Mouse (Mus musculus): Measurements from ENCODE around the gene March10. TPM values are rescaled to one million over a fixed set of nuclear protein-coding genes. Genes with fewer than 3 reads are reported as not detected.

Gene March10
- total and polyA plus RNA-seq, 3 experiments, result 0.05 TPM; not detected in 2

GRCm38 (mm10) chr11:105364386-105365065 is 92.0 kb downstream of the March10 start:
- no peak for ATAC-seq (ENCODE audit: extremely low read depth, insufficient number of reproducible peaks, low FRiP score, poor library complexity, severe bottlenecking)
- no peak for TF ChIP-seq GATA1 (IDR thresholded peaks at IDR 0.05; ENCODE audit: borderline replicate concordance, low read length)
- TF ChIP-seq TAL1 (conservative IDR thresholded peaks at IDR 0.05; ENCODE audit: low read depth, low read length), result no peak
- no peak for TF ChIP-seq POLR2AphosphoS5 (IDR thresholded peaks at IDR 0.05; ENCODE audit: insufficient replicate concordance, low read depth, low read length)
- no peak for TF ChIP-seq GATA2 (IDR thresholded peaks at IDR 0.05; ENCODE audit: borderline replicate concordance, low read depth, low read length)
- no peak for TF ChIP-seq CTCF (IDR thresholded peaks at IDR 0.05; ENCODE audit: low read depth, low read length)
- H3K36me3 ChIP-seq (replicated peaks), result no peaks in the 10 kb centered on the region
- no peak for DNase-seq (ENCODE audit: low spot score)
- H3K27me3 ChIP-seq (ENCODE audit: insufficient read depth, low read length), result peaks cover 46% of the 10 kb centered on the region
- no peaks in the 10 kb centered on the region for H3K9me3 ChIP-seq (replicated peaks)
- H3K4me3 ChIP-seq (ENCODE audit: low read depth, low read length), result no peak overlapping the region
- peaks cover 51% of the 10 kb centered on the region for H3K4me1 ChIP-seq (ENCODE audit: insufficient read depth, low read depth, low read length)

- H3K27me3 ChIP-seq (ENCODE audit: insufficient read depth, low read length), result peaks cover 46% of the 10 kb centered on the region
- no peak overlapping the region for H3K4me3 ChIP-seq (ENCODE audit: low read depth, low read length)
Measured at GRCm38 (mm10) chr11:105363598-105364385, 92.7 kb downstream of the March10 start.

GRCm38 (mm10) chr11:105362946-105363597 is 93.5 kb downstream of the March10 start:
- H3K9me3 ChIP-seq (replicated peaks), result no peaks in the 10 kb centered on the region
- TF ChIP-seq GATA1 (IDR thresholded peaks at IDR 0.05; ENCODE audit: borderline replicate concordance, low read length), result no peak
- TF ChIP-seq TAL1 (conservative IDR thresholded peaks at IDR 0.05; ENCODE audit: low read depth, low read length), result no peak
- no peaks in the 10 kb centered on the region for H3K36me3 ChIP-seq (replicated peaks)
- DNase-seq (ENCODE audit: low spot score) (no peak), ATAC-seq (ENCODE audit: extremely low read depth, insufficient number of reproducible peaks, low FRiP score, poor library complexity, severe bottlenecking) (no peak)
- H3K4me1 ChIP-seq (ENCODE audit: insufficient read depth, low read depth, low read length), result peaks cover 39% of the 10 kb centered on the region
- peaks cover 46% of the 10 kb centered on the region for H3K27me3 ChIP-seq (ENCODE audit: insufficient read depth, low read length)
- H3K4me3 ChIP-seq (ENCODE audit: low read depth, low read length), result no peak overlapping the region

More at GRCm38 (mm10) chr11:105363598-105364385, 92.7 kb downstream of the March10 start:
- Histone ChIP-seq H3K4me1 (ENCODE audit: insufficient read depth, low read depth, low read length) (peaks cover 46% of the 10 kb centered on the region), H3K9me3 (replicated peaks) (no peaks in the 10 kb centered on the region), H3K36me3 (replicated peaks) (no peaks in the 10 kb centered on the region)
- no peak for ATAC-seq (ENCODE audit: extremely low read depth, insufficient number of reproducible peaks, low FRiP score, poor library complexity, severe bottlenecking)
- TF ChIP-seq TAL1 (conservative IDR thresholded peaks at IDR 0.05; ENCODE audit: low read depth, low read length), result no peak
- TF ChIP-seq GATA1 (IDR thresholded peaks at IDR 0.05; ENCODE audit: borderline replicate concordance, low read length), result no peak
- no peak for TF ChIP-seq CTCF (IDR thresholded peaks at IDR 0.05; ENCODE audit: low read depth, low read length)
- no peak for TF ChIP-seq POLR2AphosphoS5 (IDR thresholded peaks at IDR 0.05; ENCODE audit: insufficient replicate concordance, low read depth, low read length)
- no peak for TF ChIP-seq GATA2 (IDR thresholded peaks at IDR 0.05; ENCODE audit: borderline replicate concordance, low read depth, low read length)
- DNase-seq (ENCODE audit: low spot score), result no peak

GRCm38 (mm10) chr11:105362041-105362765 is 94.3 kb downstream of the March10 start:
- ATAC-seq (ENCODE audit: extremely low read depth, insufficient number of reproducible peaks, low FRiP score, poor library complexity, severe bottlenecking) (no peak), DNase-seq (ENCODE audit: low spot score) (no peak)
- TF ChIP-seq GATA1 (IDR thresholded peaks at IDR 0.05; ENCODE audit: borderline replicate concordance, low read length), result no peak
- no peak for TF ChIP-seq TAL1 (conservative IDR thresholded peaks at IDR 0.05; ENCODE audit: low read depth, low read length)
- no peak for TF ChIP-seq POLR2AphosphoS5 (IDR thresholded peaks at IDR 0.05; ENCODE audit: insufficient replicate concordance, low read depth, low read length)
- no peak for TF ChIP-seq GATA2 (IDR thresholded peaks at IDR 0.05; ENCODE audit: borderline replicate concordance, low read depth, low read length)
- no peak for TF ChIP-seq CTCF (IDR thresholded peaks at IDR 0.05; ENCODE audit: low read depth, low read length)
- Histone ChIP-seq H3K36me3 (replicated peaks) (no peaks in the 10 kb centered on the region), H3K4me3 (ENCODE audit: low read depth, low read length) (no peak overlapping the region), H3K4me1 (ENCODE audit: insufficient read depth, low read depth, low read length) (peaks cover 31% of the 10 kb centered on the region), H3K27me3 (ENCODE audit: insufficient read depth, low read length) (peaks cover 48% of the 10 kb centered on the region), H3K9me3 (replicated peaks) (no peaks in the 10 kb centered on the region)

GRCm38 (mm10) chr11:105356301-105356700 is 100.2 kb downstream of the March10 start:
- Histone ChIP-seq H3K4me3 (ENCODE audit: low read depth, low read length) (no peak overlapping the region), H3K36me3 (replicated peaks) (no peaks in the 10 kb centered on the region), H3K4me1 (ENCODE audit: insufficient read depth, low read depth, low read length) (no peaks in the 10 kb centered on the region), H3K27me3 (ENCODE audit: insufficient read depth, low read length) (peaks cover 62% of the 10 kb centered on the region), H3K9me3 (replicated peaks) (no peaks in the 10 kb centered on the region)
- TF ChIP-seq GATA1 (IDR thresholded peaks at IDR 0.05; ENCODE audit: borderline replicate concordance, low read length) (no peak), GATA2 (IDR thresholded peaks at IDR 0.05; ENCODE audit: borderline replicate concordance, low read depth, low read length) (no peak)
- no peak for ATAC-seq (ENCODE audit: extremely low read depth, insufficient number of reproducible peaks, low FRiP score, poor library complexity, severe bottlenecking)
- no peak for DNase-seq (ENCODE audit: low spot score)

GRCm38 (mm10) chr11:105353891-105354280 is 102.6 kb downstream of the March10 start:
- Histone ChIP-seq H3K9me3 (replicated peaks) (no peaks in the 10 kb centered on the region), H3K4me1 (ENCODE audit: insufficient read depth, low read depth, low read length) (peaks cover 11% of the 10 kb centered on the region), H3K27me3 (ENCODE audit: insufficient read depth, low read length) (peaks cover 58% of the 10 kb centered on the region), H3K4me3 (ENCODE audit: low read depth, low read length) (no peak overlapping the region), H3K36me3 (replicated peaks) (no peaks in the 10 kb centered on the region)
- no peak for ATAC-seq (ENCODE audit: extremely low read depth, insufficient number of reproducible peaks, low FRiP score, poor library complexity, severe bottlenecking)
- no peak for DNase-seq (ENCODE audit: low spot score)
- TF ChIP-seq TAL1 (conservative IDR thresholded peaks at IDR 0.05; ENCODE audit: low read depth, low read length) (no peak), CTCF (IDR thresholded peaks at IDR 0.05; ENCODE audit: low read depth, low read length) (no peak), POLR2AphosphoS5 (IDR thresholded peaks at IDR 0.05; ENCODE audit: insufficient replicate concordance, low read depth, low read length) (no peak), GATA2 (IDR thresholded peaks at IDR 0.05; ENCODE audit: borderline replicate concordance, low read depth, low read length) (no peak), GATA1 (IDR thresholded peaks at IDR 0.05; ENCODE audit: borderline replicate concordance, low read length) (no peak)
